Mouse (Mus musculus) cortical plate, adult 2 months (tissue): Measurements from ENCODE around the gene Hspb3.

Experiments
- CTCF ChIP-seq: fragments of 200-500 bp; IDR thresholded peaks from 2 replicates; pipeline ENCODE4 v1.5.1; 2011; ENCODE audit warnings: mild to moderate bottlenecking, control low read depth, low read length; ENCODE audit not compliant: insufficient read depth; ENCODE audit errors: extremely low read depth
- POLR2A ChIP-seq: fragments of 200-500 bp; IDR thresholded peaks from 2 replicates; pipeline ENCODE4 v1.6.1; 2011; ENCODE audit warnings: mild to moderate bottlenecking, low read length, control low read depth; ENCODE audit not compliant: insufficient read depth; ENCODE audit errors: extremely low read depth

DNA sequence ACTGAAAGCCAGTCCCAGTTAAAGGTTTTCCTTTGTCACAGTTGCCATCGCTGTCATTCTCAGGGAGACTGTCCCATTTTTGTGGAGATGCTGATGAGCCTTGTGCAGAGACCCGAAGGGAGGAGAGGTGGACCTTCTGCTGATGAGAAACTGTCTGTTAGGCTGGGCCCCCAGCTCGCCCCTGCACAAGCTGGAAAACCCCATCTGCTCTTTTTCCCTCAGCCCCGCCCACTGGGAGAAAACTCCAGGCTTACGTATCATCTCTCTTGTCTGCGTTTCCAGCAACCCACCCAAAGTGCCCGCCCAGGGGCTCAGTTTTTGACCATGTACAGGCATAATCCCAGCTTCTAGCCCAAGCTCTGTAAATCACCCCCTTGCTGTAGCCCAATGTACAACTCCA is 17.2 kb upstream of the Hspb3 start:
- TF ChIP-seq POLR2A (no peak), CTCF (no peak)
